Mouse (Mus musculus) CH12.LX (cell line): ENCODE results near the gene Theg.

ENCODE experiments used
- CTCF ChIP-seq, 2 experiments: IDR thresholded peaks in 1 of 2; conservative IDR thresholded peaks in 1 of 2; 2 replicates each; pipeline ENCODE4 v1.5.1; 2011 to 2012; ENCODE audit warnings: low read depth in 2 of 2, low read length in 2 of 2, improper control_type of control experiment in 1 of 2, inconsistent platforms in 1 of 2, mild to moderate bottlenecking in 1 of 2, moderate library complexity in 1 of 2
- UBTF ChIP-seq: IDR thresholded peaks from 2 replicates; pipeline ENCODE4 v1.6.1; 2012; ENCODE audit warnings: low read depth, mild to moderate bottlenecking, inconsistent platforms, low read length, improper control_type of control experiment, moderate library complexity

DNA sequence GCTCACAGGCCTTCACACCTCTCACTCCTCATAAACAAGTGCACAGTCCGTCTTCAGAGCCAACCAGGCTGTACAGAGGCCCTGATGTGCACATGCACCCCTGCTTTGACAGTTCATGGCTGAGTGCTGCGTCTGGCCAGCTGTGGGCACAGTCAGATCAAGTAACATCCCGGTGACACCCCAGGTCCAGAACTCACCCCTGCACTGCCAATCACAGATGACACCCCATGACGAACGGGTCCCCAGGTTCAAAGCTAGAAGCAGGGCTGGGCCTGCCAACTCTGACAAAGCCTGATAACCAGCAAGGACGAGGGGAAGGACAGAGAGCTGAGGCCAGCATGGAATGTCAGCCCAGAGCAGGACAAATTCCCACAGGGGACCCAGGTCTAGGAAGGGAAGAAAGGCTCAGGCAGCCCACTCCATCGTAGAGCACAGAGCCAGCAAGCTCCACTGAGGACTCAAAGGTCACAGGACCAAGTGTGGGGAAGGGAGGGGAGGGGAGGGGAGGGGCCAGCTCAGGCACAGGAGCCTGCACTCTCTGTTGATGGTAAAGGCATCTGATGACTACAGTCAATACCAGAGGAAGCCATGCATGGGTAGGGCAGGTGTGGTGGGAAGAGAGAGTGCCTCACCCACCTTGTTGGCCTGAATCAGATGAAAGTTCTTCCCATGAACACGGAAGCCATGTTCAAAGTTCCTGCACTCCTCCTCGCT, 43.1 kb downstream of the Theg start:
- TF ChIP-seq UBTF (no peak), CTCF (conservative IDR thresholded peaks at IDR 0.05 in 1 of 2, IDR thresholded peaks at IDR 0.05 in 1 of 2; ENCODE audit: low read depth in 2 of 2, low read length in 2 of 2) (no peak)
